Mouse (Mus musculus) CH12.LX (cell line): ENCODE measurements around the gene Naa60.

Experiments
- CTCF ChIP-seq, 2 experiments: IDR thresholded peaks in 1 of 2; conservative IDR thresholded peaks in 1 of 2; 2 replicates each; pipeline ENCODE4 v1.5.1; 2011 to 2012; ENCODE audit warnings: low read depth in 2 of 2, low read length in 2 of 2, improper control_type of control experiment in 1 of 2, inconsistent platforms in 1 of 2, mild to moderate bottlenecking in 1 of 2, moderate library complexity in 1 of 2
- E2F4 ChIP-seq: IDR thresholded peaks from 2 replicates; pipeline ENCODE4 v1.6.1; 2011; ENCODE audit warnings: low read depth, low read length, improper control_type of control experiment; ENCODE audit not compliant: insufficient replicate concordance
- TBP ChIP-seq: conservative IDR thresholded peaks from 2 replicates; pipeline ENCODE4 v1.6.1; 2011; ENCODE audit warnings: low read depth, low read length, improper control_type of control experiment
- ZC3H11A ChIP-seq: IDR thresholded peaks from 2 replicates; pipeline ENCODE4 v1.6.1; 2012; ENCODE audit warnings: low read depth, mild to moderate bottlenecking, inconsistent platforms, low read length, improper control_type of control experiment
- ZMIZ1 ChIP-seq: IDR thresholded peaks from 2 replicates; pipeline ENCODE4 v1.6.1; 2012; ENCODE audit warnings: low read depth, mild to moderate bottlenecking, inconsistent platforms, low read length, improper control_type of control experiment

- TF ChIP-seq ZC3H11A (no peak), TBP (no peak), E2F4 (no peak), CTCF (conservative IDR thresholded peaks at IDR 0.05 in 1 of 2, IDR thresholded peaks at IDR 0.05 in 1 of 2; ENCODE audit: low read depth in 2 of 2, low read length in 2 of 2) (no peak), ZMIZ1 (no peak)
These were observed 4.2 kb downstream of the Naa60 start for GRCm38 (mm10) chr16:3876346-3876745.
